Mouse (Mus musculus): ENCODE data around the gene Slc46a3.
A peak's percentile ranks its signal among the peaks of the same experiment; 100 is the strongest.

Slc46a3 gene

DNA sequence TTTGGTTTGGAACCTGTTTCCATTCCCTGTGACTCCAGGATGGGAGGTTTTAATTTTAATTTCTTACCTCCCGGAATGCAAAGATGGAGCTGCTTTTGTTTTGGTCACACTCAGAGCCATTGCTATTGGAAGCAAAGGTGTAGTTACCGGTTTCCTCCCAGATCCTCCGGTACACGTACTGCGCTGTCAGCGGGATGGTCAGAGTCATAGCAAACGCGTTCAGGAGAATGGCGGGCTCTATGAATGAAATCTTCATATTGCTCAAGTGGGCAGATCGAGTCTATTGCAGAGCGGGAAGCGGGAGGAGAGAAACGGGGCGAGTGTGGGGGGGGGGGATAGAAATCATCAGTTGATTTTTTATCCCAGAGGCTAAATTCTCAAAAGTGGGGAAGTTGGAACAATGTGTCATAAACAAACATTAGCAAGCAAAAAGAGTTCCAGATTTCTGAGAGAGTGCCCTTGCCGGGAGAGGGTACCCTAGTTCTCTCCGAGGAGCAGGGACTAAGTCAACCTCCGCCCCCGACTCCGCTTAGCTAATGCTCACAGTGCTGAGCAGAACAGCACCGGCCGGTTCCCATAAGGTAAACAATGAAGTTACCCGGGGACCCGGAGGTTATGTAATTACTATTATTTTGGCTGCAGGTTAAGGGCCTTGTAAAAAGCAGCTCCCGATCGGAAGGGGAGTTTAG is 705 bp downstream of the Slc46a3 start:
- peak; percentile 41 to 60 for DNase-seq

DNA sequence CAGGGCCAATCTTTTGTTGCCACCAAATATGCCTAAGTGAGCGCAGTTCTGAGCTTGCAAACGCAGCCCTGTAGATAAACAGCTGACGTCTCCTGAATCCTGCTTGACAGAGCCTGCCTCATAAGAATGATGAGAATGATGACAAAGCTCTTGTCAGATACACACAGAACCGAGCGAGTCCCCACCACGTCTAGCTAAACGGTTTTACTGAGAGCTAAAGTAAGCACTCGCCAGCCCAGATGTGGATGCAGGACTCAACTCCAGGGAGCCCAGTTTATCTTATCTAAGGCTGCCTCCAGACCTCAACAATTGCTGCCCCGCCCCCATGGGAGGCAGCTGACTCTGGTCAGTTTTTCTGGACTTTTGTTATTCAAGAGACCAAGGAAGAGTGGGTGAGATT is 1.5 kb downstream of the Slc46a3 start:
- peak; percentile 12 to 19 for DNase-seq

GRCm38 (mm10) chr5:147892735-147893134 is 1.9 kb downstream of the Slc46a3 start:
- no peak for DNase-seq

GRCm38 (mm10) chr5:147888313-147889297 is 6.0 kb downstream of the Slc46a3 start:
- DNase-seq = no peak

- DNase-seq = no peak
Observed at GRCm38 (mm10) chr5:147883581-147883980, 11.0 kb downstream of the Slc46a3 start.

DNA sequence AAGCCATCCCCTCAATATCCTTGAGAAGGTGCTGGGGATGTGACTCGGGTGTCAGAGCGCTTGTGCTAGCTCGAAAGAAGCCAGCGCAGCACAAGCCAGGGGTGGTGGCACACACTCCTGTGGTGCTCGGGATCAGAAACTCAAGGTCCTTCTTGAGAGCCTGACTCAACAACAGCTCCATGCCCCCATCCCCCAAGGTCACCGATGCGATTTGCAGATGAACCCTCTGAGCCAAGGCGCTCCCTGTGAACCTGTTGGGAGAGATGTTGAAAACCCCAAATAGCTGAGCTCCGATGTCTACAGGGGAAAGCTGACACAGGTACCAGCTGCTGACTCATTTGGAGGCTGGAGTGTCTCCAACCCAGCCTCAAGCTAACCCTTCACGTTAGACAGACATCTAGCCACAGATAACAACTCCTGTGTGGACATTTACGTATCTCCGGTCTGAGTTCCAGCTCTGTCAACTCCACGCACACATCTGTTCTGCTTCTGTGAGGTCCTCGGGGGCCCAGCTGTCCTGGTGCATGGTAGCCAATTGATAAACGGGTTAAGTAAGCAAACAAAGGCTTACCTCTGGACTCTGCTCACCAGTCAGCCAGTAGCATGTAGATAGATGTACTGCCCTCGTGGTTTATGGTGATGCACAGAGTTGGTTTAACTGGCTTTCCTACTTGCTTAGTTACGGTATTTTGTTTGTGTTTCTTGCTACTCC is 14.5 kb downstream of the Slc46a3 start:
- no peak for DNase-seq

DNA sequence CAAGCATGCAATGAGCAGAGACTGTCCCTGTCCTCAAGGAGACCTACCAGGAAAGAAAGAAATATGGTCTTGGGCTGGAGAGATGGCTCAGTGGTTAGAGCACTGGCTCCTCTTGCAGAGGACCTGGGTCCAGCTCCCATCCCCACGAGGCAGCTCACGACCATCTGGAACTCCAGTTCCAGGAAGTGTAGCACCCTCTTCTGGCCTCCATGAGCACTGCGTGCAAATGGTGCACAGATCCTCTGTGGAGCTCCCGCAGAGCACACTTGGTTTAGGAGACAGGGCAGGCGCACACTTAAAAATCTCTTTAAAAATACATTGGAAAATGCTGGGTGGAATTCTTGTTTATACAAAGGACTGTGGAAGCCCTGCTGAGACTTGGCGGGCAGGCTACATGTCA is 17.1 kb downstream of the Slc46a3 start:
- DNase-seq = no peak

GRCm38 (mm10) chr5:147875210-147875609 is 19.4 kb downstream of the Slc46a3 start:
- DNase-seq = no peak

GRCm38 (mm10) chr5:147874491-147875065 is 20.0 kb downstream of the Slc46a3 start:
- no peak for DNase-seq

DNA sequence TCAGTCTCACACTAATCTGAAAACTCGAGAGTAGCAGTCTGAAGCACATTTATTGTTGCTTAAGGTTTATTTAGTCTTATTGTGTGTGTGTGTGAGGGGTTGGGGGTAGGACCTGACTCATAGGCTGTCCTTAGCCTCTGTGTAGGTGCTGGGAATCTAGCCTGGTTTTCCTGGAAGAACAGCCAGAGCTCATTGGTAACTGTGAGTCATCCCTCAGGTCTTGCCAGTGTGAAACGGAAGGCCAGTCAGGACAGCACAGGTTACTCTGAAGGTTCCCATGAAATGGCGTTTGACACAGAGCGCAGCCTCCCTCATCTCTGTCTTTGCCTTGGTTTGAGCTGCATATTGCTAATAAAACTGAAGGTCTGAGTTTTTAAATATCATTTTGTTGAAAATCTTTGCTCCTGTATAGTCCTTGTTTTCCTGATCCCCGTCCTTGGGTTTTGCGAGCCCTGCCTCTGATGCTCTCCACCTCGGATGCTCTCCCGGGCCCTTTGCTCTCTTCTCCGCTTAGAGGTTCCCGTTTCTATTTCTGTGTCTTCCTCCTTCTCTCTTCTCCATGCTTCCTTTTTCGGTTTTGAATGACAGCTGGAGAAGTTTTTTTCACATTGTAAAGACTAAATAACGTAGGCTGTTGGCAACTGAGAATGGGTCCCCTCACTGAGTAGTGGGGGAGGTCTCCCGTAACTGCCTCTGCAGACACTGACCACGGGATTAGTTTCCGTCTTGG is 23.4 kb downstream of the Slc46a3 start:
- no peak for DNase-seq

- no peak for DNase-seq
Observed at GRCm38 (mm10) chr5:147870296-147870695, 24.3 kb downstream of the Slc46a3 start.

DNA sequence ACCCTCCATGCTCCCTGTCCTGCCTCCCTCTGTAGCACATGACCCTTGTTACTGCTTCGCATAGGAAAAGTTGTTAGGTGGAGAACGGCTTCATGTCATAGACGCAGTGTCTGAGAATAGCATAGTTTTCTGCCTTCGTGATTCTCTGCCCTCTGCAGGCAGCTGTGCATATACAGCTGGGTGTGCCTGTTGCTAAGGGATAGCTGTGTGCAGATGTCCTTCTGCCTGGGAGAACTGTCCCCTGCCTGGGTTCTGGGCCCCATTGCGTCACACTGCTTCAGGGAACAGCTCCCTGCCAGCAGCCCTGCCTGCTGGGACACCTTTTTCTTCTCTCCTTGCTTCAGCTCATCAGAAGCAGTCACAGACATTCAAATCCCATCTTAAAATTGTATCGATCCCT is 25.0 kb downstream of the Slc46a3 start:
- DNase-seq = no peak

- no peak for DNase-seq
Observed at GRCm38 (mm10) chr5:147868674-147869073, 25.9 kb downstream of the Slc46a3 start.

- DNase-seq = peak; percentile 84 to 87
Observed at GRCm38 (mm10) chr5:147860449-147861261, 34.0 kb downstream of the Slc46a3 start, which contains the start of gene Pomp. TSS of gene Pomp (plus strand) at chr5:147860461.

DNA sequence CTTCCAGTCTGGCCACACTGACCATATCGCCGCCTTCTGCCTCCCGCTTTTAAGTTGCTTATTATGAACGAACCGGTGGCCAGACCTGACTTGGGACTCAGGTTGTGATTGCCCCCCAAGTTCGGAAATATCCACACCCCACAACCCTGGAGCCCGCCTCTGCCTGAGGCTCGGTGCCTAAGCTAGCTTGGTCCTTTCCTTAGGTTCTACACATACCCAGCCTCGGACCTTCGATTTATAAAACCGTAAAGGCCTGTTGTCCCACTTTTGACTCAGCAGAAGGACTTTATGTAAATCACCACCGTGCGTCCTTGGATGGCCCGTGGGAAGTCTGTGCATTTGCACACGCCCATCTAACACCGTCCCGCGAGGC is 34.6 kb downstream of the Slc46a3 start:
- DNase-seq = no peak

GRCm38 (mm10) chr5:147850194-147850593 is 44.4 kb downstream of the Slc46a3 start:
- no peak for DNase-seq

DNA sequence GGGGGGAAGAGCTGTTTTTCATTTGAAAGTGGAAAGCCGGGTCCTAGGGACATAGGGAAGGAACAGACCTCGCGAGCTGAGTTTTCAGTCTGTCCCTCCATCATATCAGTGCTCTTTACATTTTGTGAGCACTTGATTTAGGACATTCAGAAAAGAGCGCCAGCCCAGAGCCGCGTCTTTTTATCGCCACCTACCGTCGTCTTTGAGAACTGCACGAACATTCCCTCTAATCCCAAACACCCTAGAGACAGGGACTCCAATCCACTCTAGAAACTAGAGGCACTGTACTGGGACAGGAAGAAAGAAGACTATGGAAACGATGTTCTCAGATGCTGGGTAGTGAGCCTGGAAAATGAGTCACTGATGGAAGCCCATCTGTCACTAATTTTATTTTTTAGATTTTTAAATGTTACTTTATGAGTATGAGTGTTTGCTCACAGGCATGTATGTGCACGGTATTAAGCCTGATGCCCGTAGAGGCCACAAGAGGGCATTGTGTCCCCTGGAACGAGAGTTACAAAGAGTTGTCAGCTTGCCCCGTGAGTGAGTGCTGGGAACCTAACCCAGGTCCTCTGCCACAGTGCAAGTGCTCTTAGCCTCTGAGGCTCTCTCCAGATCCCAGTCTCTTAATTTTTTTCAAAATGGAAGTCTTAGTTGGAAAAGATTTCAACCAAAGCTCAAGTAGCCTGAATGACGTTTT is 46.3 kb downstream of the Slc46a3 start:
- DNase-seq = peak; percentile 50 to 73

GRCm38 (mm10) chr5:147847361-147847760 is 47.3 kb downstream of the Slc46a3 start:
- no peak for DNase-seq

GRCm38 (mm10) chr5:147845319-147845718 is 49.3 kb downstream of the Slc46a3 start:
- no peak for DNase-seq

DNA sequence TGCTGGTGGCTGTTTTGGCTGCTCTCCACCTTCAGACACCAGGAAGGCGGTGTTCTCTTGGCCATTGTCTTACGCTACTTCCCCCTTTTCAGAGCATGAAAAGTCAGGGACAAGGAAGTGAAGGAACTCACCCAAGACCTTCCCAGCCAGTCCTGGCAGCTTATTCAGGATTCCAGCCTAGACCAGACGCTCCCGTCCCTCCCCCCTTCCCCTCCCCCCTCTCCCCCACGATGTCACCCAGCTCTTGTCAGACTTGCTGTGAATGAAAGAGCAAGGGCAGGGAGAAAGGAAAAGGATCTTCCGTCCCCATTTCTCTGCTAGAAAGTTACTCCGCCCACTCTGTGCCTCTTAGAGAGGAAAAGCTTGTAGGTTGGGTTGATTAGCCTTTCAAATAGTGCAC is 51.3 kb downstream of the Slc46a3 start:
- no peak for DNase-seq

DNA sequence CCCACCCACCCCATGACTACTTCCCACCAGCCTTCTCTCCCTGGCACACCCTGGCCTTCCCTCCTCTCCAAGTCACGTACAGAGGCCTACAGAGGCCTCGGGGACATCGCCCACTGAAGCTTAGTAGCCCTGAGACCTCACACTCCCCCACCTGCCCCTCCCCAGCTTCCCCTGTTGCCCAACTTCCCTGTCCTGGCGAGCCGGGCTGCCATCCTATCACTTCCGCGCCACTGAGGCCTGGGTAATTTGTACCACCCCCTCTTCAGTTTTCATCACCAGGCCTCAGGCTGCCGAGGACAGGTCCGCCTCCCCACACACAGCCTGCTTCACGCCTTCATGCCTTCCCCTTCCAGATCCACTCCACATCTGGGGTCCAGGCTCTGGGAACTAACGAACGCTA is 55.2 kb downstream of the Slc46a3 start:
- DNase-seq = no peak

Measured in cerebellum, adult 18-20 months (tissue).